Mouse (Mus musculus) adrenal gland, postnatal 4 days (tissue): ENCODE data around the gene Fyn. TPM values are rescaled to one million over a fixed set of nuclear protein-coding genes. Genes with fewer than 3 reads are reported as not detected.

Experiments
- DNase-seq, 2 experiments: peaks; one replicate each; pipeline ENCODE4 v3.0.0; 2021 to 2022; ENCODE audit warnings: low spot score in 2 of 2, mixed read lengths in 2 of 2
- total RNA-seq, 2 experiments: library from RNA; stranded (reverse); gene quantifications; 2 replicates each; pipeline ENCODE4 v1.2.3; 2021

Gene Fyn
- total RNA-seq, 2 experiments from 2014 or later: 67.7 to 74.4 TPM

DNA sequence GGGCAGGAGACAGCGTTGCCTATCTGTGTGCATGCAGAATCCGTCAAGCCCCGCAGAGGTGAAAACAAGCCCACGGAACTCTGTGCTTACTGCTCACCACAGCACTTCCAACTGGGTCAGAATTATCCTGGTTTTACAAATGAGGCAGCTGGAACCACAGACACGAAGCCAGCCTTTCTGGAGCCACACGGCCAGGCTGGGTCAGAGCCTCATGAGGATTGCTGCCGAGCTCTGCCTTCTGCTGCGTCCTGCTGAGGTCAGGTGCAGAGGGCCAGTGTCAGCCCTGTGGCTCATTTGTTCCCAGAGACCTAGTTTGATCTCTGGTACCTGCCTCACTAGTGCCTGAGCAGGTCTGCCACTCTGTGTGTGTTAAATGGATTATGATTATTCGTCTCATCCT lies 71.9 kb downstream of the Fyn start:
- no peak for DNase-seq

- DNase-seq: no peak
These were observed 73.0 kb downstream of the Fyn start for GRCm38 (mm10) chr10:39441636-39442035.

GRCm38 (mm10) chr10:39443122-39443521 lies 74.5 kb downstream of the Fyn start:
- no peak for DNase-seq

DNA sequence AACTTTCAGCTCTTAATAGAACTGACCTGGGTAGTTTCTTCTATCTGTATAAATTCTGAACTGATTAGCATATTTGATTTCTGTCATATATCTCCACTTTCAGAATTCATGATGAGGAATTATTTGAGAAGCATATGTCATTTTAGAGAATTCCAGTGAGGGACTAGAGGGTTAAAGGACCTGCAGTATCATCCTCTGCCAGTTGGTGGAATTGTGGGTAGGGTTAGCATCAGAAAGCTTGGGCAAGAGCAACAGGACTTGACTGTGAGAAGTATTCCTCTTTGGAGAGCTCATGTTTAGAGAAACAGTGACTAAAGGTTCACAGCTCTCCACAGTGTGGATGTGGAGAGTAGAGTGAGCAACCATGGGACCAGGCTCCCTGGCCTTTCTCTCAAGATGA lies 75.3 kb downstream of the Fyn start:
- DNase-seq: no peak

GRCm38 (mm10) chr10:39445870-39446269 lies 77.2 kb downstream of the Fyn start:
- DNase-seq: no peak

- DNase-seq: no peak
These were observed 78.1 kb downstream of the Fyn start for GRCm38 (mm10) chr10:39446706-39447105.

DNA sequence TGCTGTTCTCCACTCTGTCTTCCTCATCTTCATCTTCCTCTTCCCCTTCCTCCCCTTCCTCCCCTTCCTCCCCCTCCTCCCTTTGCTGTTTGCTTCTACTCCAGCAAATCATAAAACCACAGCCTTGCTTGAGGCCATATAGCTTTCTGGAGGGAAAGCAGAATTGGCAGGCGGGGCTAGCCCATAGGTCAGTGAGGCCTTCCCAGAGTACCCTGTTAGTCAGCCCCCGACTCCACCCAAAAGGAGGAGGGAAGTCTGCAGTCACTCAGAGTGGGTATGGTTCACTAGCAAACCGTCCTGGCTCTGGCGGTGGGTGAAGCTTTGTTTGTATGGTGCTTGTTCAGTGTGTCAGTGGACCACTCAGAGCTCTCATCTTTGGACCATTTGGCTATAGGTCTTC lies 80.5 kb downstream of the Fyn start:
- DNase-seq: no peak

GRCm38 (mm10) chr10:39450356-39450755 lies 81.7 kb downstream of the Fyn start:
- no peak for DNase-seq

DNA sequence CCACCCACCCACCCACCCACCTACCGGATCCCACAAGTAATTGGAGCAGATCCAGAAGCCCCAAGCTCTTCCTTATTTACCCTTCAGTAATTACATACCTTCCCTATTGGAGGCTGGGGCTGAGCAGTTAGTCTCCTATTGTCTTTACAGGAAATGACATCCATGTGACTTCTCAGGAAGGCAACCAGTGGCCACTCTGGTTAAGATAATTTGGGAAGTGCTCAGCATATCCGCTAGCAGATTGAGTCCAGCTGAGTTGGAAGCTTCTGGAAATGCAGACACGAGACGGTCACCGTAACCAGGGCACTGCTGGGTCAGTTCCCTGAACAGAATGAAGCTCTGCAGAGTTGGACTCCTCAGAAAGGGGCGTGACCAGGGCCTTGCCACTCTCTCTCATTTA lies 82.4 kb downstream of the Fyn start:
- DNase-seq: no peak

GRCm38 (mm10) chr10:39451918-39452624 lies 83.4 kb downstream of the Fyn start:
- DNase-seq: no peak

- DNase-seq: no peak
These were observed 86.7 kb downstream of the Fyn start for GRCm38 (mm10) chr10:39455344-39455743.

DNA sequence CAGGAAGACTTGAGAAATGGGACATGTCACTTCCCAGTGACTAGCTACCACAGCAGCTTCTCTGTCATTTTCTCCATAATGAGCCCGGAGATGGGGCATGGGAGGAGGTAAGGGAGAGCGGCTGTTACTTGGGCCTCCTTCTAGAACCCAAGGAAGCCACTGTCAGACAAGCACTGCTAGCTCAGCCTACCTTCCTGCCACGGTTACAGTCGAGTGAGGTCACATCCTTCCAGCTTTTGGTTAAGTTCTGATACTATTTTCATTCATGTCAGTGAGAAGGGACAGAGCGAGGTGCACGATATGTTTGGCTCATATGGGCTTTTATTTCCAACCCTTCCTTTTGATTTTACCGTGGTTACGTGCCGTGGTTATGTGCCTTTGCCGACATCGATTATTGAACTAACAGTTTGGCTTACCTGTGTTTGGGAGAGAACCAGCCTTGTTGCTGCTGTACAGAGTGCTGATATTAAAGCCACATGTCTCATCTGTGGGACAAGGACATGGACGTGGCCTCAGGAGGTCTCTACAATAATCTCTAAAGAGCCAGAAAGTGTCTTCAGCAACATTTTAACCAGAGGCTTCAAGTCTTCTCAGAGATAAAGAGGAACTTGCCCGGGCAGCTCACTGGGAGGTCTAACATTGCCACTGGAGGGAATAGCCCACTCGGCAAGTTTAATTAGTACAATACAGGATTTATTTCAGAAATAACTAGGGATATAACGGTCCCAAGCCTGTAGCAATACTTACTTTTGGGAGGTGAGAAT lies 87.4 kb downstream of the Fyn start:
- no peak for DNase-seq

DNA sequence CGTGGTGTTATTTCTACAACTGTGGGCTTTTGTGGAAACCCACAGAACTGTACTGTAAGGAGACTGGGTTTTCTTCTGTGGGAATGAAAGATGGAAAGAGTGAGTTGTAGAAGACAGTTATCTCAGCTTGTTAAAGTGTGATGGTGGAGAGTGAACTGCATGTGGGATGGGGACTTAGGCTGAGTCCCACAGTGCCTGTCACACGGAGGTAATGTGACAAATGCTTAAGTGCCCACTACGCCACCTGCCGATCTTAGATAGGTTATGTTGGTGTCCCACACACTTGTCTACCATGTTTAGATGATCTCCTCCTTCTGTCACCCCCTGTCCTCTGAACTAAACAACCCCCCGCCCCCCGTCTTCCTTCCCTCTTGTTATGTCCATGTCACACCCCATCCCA lies 88.1 kb downstream of the Fyn start:
- no peak for DNase-seq

GRCm38 (mm10) chr10:39457281-39457680 lies 88.6 kb downstream of the Fyn start:
- no peak for DNase-seq

DNA sequence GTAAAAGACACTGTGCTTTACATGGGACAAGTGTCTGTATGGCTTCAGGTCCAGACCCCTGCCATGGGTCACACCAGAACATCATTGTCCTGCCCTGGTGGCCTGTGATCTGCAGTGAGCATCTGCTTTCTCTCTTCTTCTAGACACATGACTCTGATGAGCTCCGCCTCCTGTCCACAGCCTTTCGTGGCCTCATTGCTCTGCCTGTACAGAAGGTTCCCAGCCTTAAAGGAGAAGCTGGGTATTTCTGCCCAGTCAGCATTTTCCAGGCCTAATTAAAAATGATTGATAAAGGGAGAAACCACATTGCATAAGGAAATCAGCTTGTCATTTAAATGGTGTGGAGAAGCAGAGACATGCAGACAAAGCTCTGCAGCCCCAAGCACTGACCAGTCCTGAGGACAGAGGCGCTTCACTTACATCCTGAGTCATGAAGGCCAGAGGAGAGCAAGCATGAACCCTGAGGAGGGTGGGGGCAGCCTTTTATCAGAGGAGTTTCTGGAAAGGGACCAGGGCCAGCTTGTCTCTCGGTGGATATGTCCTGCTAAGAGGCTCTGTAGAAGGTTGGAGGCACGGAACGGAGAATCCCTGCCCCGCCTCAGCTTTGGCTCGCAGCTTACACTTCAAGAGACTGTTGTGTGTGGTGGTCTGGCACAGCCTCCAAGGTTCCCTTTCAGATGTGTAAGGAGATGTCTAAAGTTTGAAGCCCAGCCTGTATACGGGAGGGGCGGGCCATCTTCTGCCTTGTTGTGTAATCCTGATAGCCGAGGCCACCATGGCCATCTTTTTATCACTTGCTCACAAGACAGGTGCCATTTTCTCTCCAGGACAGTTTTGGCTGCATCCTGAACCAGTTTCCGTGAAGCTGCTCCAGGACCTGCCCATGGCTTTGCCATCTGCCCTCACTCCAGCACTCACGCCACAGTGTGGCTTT lies 90.4 kb downstream of the Fyn start:
- DNase-seq: no peak

DNA sequence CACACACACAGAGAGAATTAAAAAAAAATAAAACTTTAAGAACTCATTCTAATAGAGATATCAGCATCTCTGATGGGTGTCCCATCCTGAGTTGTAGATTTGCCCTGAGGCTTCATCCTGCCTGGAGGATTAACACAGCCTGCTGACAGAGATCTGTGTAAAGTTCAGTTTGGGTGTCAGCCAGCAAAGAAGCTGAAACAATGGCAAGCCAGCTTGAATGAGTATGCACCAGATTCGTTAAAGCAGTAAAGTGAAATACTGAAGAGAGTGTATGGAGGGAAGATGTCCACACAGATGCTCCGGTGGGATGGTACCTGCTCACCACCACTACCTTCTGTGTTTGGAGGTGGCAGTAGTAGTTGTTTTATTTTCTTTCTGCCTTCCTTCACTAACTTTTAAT lies 92.0 kb downstream of the Fyn start:
- DNase-seq: no peak

GRCm38 (mm10) chr10:39461909-39462308 lies 93.3 kb downstream of the Fyn start:
- no peak for DNase-seq

- no peak for DNase-seq
These were observed 94.1 kb downstream of the Fyn start for GRCm38 (mm10) chr10:39462711-39463110.

- no peak for DNase-seq
These were observed 95.7 kb downstream of the Fyn start for GRCm38 (mm10) chr10:39464383-39464782.

DNA sequence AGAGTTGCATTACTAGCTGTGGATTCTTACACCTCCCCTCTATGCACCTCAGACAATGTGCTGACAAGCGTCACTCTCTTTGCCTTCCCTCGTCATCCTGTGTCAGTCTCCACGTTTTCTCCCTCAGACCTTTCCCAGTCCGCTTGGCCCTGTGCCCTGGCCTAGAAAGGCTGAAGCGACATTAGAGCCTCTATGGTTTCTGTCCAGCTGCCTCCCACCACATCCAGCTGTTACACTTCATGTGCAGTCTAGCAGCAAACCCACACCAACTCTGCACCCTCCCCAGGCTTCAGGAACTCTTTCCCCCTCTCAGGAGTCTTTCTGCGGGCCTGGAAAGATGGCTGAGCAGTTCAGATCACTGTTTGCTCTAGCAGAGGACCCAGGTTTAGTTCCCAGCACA lies 98.7 kb downstream of the Fyn start:
- no peak for DNase-seq

DNA sequence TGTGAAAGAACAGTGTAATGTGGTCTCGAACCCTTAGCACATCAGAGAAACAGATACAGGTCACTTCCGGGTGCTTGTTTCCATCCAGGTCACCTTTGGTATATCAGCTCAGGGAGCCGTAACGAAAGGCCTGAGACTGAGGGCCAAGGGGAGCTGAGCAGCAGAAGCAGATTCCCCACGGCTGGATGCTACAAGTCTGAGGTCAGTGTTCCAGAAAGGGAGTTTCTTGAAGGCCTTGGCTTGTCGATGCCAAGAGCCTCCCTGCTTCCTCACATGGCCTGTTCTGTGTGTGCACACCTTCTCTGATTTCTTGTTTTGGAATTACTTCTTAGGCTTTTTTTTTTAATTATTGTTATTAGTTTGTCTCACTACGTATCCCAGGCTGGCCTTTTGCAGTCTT lies 99.2 kb downstream of the Fyn start:
- no peak for DNase-seq

DNA sequence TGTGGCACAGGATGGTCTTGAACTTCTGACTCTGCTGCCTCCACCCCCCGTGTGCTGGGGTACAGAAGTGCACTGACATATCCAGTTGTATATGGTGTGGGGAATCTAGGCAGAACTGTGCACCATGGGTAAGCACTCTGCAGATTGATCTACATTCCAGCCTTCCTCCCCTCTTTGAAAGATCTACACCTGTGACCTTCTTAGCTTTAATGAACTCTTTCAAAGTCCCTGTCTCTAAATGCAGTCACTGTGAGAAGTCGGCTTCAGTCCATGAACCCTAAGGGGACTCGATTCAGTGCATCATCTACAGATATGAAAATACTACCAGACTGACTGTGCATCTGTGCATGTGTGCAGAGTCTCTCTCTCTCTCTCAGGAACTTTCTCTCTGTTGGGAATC lies 99.9 kb downstream of the Fyn start:
- no peak for DNase-seq
